Mouse (Mus musculus) gastrocnemius, postnatal 14 days (tissue): ENCODE measurements at regions not wholly inside any gene's neighbourhood (a gene's known extent, or its start where the extent isn't known, plus 50 kb on each side); places are given as distances from the start of the nearest gene placed in this dataset.

Experiments
- DNase-seq: peaks from one replicate; pipeline ENCODE4 v3.0.0; 2021; ENCODE audit warnings: mixed read lengths
- intact Hi-C: fragments of 180-260 bp; cut with DNase I; formaldehyde crosslinking; loops from one replicate; pipeline ENCODE4 v1.15.1; 2025; ENCODE audit warnings: low total_unique reads

- intact Hi-C loops: no loop called here
- DNase-seq: peak; percentile 37
These were observed 167.0 kb upstream of the Slc22a22 start for GRCm38 (mm10) chr15:57644331-57644953.

- DNase-seq: no peak
- intact Hi-C loops: no loop called here
These were observed 161.7 kb upstream of the Slc22a22 start for GRCm38 (mm10) chr15:57639115-57639514.

- no peak for DNase-seq
- intact Hi-C loops: no loop called here
These were observed 155.6 kb upstream of the Slc22a22 start for GRCm38 (mm10) chr15:57633067-57633466.

GRCm38 (mm10) chr15:57632537-57632936 lies 155.1 kb upstream of the Slc22a22 start:
- intact Hi-C loops: no loop called here

GRCm38 (mm10) chr15:57618466-57618865 lies 141.0 kb upstream of the Slc22a22 start:
- intact Hi-C loops: no loop called here
- no peak for DNase-seq

More at GRCm38 (mm10) chr15:57632537-57632936, 155.1 kb upstream of the Slc22a22 start:
- DNase-seq: no peak

- DNase-seq: peak; percentile 62
- intact Hi-C loops: no loop called here
These were observed 139.5 kb upstream of the Slc22a22 start for GRCm38 (mm10) chr15:57616880-57617391.

GRCm38 (mm10) chr15:57610006-57610405 lies 132.6 kb upstream of the Slc22a22 start:
- intact Hi-C loops: no loop called here
- DNase-seq: no peak

DNA sequence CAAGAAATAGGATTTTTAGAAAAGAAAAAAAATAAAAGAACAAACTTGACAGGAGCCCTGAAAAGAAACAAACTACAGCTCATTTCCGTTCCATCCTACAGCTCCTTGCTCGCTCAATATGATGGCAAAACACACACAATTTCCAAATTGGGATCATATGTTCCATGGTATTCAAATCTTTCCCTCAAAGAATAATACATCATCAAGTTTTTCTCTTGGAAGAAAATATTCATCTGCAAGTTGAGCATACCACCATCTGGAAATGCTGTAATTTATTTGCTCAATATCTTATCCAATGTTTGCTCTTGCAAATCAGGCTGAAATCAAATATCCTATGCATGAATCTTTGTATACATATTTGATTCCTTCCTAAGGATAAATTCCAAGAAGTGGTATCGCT lies 131.1 kb upstream of the Slc22a22 start:
- DNase-seq: no peak

DNA sequence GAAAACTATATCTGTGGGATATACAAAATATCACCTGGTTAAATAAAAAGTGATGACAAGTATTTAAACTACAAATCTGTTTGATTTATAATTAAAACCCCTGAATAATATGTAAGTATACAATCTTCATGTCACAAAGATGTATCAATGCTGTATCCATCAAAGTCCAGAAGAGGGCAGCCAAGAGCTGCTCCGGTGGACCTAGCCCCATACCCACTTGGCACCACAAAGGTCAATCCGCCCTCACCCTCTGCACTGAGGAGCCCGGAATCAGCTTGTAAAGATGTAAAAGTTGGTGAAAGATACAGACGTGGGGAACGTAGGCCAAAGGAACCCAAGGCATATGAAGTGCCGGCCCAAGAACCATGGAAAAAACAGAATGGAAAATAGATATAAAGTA lies 123.1 kb upstream of the Slc22a22 start:
- intact Hi-C loops: loop anchor here (10.0 kb wide), 1 partner anchor 424 kb away; no protein-coding TSS in a partner anchor
- DNase-seq: peak; percentile 48

More for the DNA sequence above, 131.1 kb upstream of the Slc22a22 start:
- intact Hi-C loops: loop anchor here (10.0 kb wide), 1 partner anchor 416 kb away; no protein-coding TSS in a partner anchor

GRCm38 (mm10) chr15:57593326-57594004 lies 116.0 kb upstream of the Slc22a22 start:
- no peak for DNase-seq

GRCm38 (mm10) chr15:57590597-57591219 lies 113.3 kb upstream of the Slc22a22 start:
- intact Hi-C loops: no loop called here
- DNase-seq: no peak

More at GRCm38 (mm10) chr15:57593326-57594004, 116.0 kb upstream of the Slc22a22 start:
- intact Hi-C loops: no loop called here

DNA sequence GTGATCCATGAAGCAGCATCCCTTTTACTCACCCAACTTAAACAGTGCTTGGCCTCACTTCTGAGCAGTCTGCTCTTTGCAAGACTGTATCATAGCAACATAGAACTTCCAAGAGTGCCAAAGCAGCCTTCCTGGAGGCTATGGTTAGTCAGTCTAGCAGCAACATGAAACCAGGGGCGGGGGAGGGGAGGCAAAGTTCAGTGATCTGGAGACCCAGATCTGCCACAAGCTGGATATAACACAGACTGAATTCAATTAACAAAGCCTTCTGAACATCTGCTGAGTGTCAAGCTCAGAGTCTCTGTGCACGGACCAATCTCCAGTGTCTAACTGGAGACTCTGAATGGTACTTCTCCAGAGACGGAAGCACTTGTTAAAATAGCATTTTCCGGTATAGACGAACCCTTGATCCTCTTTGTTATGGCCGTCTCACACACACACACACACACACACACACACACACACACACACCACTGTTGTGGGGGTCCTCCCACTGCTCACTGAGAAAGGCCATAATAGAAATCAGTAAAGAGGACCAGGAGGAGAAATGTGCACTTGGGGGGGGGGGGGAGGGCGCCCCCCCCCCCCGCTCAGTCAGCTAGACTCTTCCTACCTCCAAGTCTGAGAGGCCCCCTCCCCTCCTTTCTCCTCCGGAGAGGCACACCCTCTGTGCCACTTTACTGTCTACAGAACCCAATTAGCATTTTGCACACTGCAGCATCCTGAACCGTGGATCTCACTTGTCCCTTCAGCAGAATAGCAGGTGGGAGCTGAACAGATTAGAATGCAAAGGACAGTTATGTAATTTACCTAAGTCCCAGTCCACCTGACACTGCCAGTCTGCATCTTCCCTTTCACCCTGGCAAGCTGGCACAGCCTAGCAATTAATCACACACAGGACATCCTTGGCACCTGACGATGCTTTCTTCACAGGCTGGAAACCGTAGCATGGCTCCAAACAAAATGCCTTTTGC lies 112.3 kb upstream of the Slc22a22 start:
- no peak for DNase-seq
- intact Hi-C loops: no loop called here

DNA sequence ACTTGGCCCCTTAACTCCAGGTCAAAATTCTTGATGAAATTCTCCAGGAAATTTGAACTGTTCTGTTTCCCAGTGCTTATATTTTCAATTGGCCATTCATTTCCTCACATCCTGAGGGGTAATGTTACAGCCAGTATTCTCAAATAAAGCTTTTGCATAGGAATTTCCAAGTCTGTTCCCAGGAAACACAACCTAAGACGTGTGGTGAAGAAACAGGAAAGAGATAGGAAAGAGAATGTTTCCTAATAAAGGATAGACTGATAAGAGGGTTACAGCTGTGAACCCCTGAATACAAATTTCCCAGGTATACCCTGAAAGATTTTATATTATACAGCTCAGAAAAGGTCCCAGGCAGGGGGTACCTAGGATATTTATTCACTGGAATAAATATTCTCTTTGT lies 108.0 kb upstream of the Slc22a22 start:
- intact Hi-C loops: no loop called here
- no peak for DNase-seq

DNA sequence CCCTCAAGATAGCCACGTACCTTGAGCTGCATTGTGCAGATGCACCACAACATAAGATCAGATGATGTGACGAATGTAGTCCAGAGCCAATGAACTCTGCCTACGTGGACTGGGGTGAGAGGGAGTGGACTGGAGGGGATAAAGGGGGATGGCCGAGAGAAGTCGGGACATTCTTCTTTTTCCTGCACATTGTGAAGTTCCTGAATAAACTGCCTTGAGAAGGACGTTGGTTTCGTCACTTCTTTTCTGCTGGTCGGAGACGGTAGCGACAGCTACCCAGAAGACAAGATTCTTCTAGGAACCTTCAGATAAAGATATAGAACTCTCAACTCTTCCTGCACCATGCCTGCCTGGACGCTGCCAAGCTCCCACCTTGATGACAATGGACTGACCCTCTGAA lies 107.1 kb upstream of the Slc22a22 start:
- intact Hi-C loops: no loop called here
- DNase-seq: no peak

- intact Hi-C loops: no loop called here
- no peak for DNase-seq
These were observed 103.8 kb upstream of the Slc22a22 start for GRCm38 (mm10) chr15:57581266-57581665.

DNA sequence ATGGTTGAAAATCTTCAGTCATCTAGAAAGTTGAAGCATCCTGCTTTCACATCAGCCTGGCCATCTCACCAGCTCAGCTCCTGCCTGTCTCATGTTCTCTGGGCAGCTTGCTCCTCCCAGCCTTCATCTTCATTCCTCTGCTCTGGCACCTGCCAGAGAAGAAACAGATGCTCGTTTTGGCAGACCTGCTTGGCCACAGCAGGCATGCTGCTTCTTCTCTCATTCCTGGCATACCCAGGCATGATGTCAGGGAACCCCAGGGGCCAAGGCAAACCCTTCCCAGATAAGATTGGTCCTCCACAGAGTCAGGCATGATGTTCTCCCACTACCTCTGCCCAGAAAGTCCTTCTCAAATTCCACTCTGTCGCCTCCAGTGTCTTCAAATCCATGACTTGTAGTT lies 101.4 kb upstream of the Slc22a22 start:
- DNase-seq: peak; percentile 30
- intact Hi-C loops: no loop called here

DNA sequence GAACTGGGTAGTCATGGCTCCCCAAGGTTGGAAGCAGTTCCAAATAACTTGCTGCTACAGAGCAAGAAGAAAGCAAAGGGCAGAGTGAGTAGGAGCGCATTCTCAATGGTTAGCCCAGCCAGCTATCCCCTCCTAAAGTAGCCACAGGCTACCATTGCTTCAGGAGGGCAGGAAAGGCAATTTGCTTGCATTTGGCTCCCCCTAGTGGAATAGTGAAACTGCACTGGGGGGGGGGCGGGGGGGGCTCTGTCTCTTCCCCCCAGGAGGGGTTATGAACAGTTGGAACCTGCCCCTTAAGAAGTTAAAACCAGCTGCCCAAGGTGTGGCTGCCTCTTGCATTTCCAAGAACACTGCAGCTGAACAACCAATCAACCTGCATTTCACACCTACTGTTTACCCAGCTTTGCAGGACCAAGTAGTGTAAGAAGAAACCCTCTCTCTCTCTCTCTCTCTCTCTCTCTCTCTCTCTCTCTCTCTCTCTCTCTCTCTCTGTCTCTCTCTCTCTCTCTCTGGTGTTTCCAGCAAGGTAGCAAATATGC lies 96.7 kb upstream of the Slc22a22 start:
- intact Hi-C loops: no loop called here
- no peak for DNase-seq

DNA sequence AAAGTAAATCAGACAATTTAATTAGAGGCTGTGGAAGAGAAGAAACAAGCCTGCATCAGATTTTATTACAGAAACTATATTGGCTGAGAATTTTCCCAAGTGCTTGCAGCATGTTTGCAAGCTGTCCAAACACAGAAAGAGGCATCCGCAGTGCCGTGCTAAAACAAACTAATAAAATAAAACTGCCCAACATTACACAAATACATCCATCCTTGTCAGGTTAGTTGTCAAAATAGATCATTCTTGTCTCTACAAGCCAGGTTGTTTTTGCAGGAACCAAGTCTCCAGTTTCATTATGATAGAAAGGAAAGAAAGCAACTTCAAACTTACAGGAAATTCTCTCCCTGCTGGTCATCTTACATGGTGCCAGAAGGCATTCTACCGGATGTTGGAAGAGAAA lies 95.0 kb upstream of the Slc22a22 start:
- no peak for DNase-seq

GRCm38 (mm10) chr15:57568006-57568630 lies 90.7 kb upstream of the Slc22a22 start:
- DNase-seq: peak; percentile 57
- intact Hi-C loops: no loop called here

More for the DNA sequence above, 95.0 kb upstream of the Slc22a22 start:
- intact Hi-C loops: no loop called here
